Mouse (Mus musculus): ENCODE data around the gene Anxa7. TPM values are rescaled to one million over a fixed set of nuclear protein-coding genes. Genes with fewer than 3 reads are reported as not detected.

Gene Anxa7
- 13.1 and 16.1 TPM in 2 replicates for polyA plus RNA-seq (2015; fragmentation: Nextera tagmentation; extraction: Ambion mirVana)

GRCm38 (mm10) chr14:20479291-20480194, at the start of gene Anxa7:
Anxa7 (minus strand) TSS chr14:20480133.
- Histone ChIP-seq H3K27me3 (ENCODE audit: control insufficient read depth, insufficient read depth, low read depth, low read length) (no peaks in the 10 kb centered on the region), H3K9me3 (replicated peaks; ENCODE audit: control insufficient read depth, low read length, poor library complexity, severe bottlenecking) (no peaks in the 10 kb centered on the region), H3K27ac (ENCODE audit: low read length) (peak within 1 kb of the TSS; percentile 50; the same call in 1 of the 2 replicates), H3K9ac (ENCODE audit: low read depth, low read length) (peak within 1 kb of the TSS; percentile 76), H3K4me3 (ENCODE audit: low read depth, low read length) (peak within 1 kb of the TSS; percentile 77), H3K4me2 (ENCODE audit: low read length) (peak within 1 kb of the TSS; percentile 89), H3K4me1 (ENCODE audit: control insufficient read depth, insufficient read depth, low read length) (peaks cover 5% of the 10 kb centered on the region; the same call in 1 of the 2 replicates), H3K36me3 (ENCODE audit: control insufficient read depth, insufficient read depth, low read length) (no peaks in the 10 kb centered on the region)
- ATAC-seq = peak; percentile 86
- 2% methylated on average over 48 of the region's 48 CpGs for WGBS

DNA sequence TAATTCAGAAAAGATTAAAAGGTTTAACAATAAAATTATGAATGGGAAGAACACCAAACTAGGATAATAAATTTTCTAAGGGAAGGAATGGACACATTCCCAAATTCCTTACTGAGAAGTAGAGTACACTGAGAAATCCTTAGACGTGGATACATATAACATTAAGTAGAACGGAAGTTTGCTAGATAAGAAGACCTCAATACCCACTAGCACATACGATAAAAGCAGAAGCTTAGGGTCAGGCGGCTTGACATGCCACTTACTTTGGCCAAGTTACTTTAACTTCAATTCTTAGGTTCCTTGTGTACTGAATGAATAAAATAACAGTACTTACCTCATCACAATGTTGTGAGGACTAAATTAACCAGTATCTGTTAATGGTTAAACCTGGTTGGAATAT, 49.7 kb upstream of the Anxa7 start:
- Histone ChIP-seq H3K36me3 (ENCODE audit: control insufficient read depth, insufficient read depth, low read length) (no peaks in the 10 kb centered on the region), H3K9ac (ENCODE audit: low read depth, low read length) (no peak overlapping the region), H3K9me3 (replicated peaks; ENCODE audit: control insufficient read depth, low read length, poor library complexity, severe bottlenecking) (no peaks in the 10 kb centered on the region), H3K4me2 (ENCODE audit: low read length) (no peak overlapping the region), H3K4me1 (ENCODE audit: control insufficient read depth, insufficient read depth, low read length) (no peaks in the 10 kb centered on the region), H3K27ac (ENCODE audit: low read length) (no peak overlapping the region), H3K4me3 (ENCODE audit: low read depth, low read length) (no peak overlapping the region), H3K27me3 (ENCODE audit: control insufficient read depth, insufficient read depth, low read depth, low read length) (no peaks in the 10 kb centered on the region)
- 91% methylated on average over 4 of the region's 4 CpGs for WGBS
- ATAC-seq = no peak

- no peaks in the 10 kb centered on the region for H3K36me3 ChIP-seq (ENCODE audit: control insufficient read depth, insufficient read depth, low read length)
- WGBS = 95% methylated on average over 2 of the region's 2 CpGs
These were observed 40.2 kb upstream of the Anxa7 start for GRCm38 (mm10) chr14:20520179-20520578.

GRCm38 (mm10) chr14:20508424-20508823, 28.5 kb upstream of the Anxa7 start:
- no peak for ATAC-seq
- Histone ChIP-seq H3K4me3 (ENCODE audit: low read depth, low read length) (no peak overlapping the region), H3K4me2 (ENCODE audit: low read length) (no peak overlapping the region), H3K9me3 (replicated peaks; ENCODE audit: control insufficient read depth, low read length, poor library complexity, severe bottlenecking) (no peaks in the 10 kb centered on the region), H3K27me3 (ENCODE audit: control insufficient read depth, insufficient read depth, low read depth, low read length) (no peaks in the 10 kb centered on the region), H3K27ac (ENCODE audit: low read length) (no peak overlapping the region), H3K4me1 (ENCODE audit: control insufficient read depth, insufficient read depth, low read length) (no peaks in the 10 kb centered on the region), H3K36me3 (ENCODE audit: control insufficient read depth, insufficient read depth, low read length) (peaks cover 7% of the 10 kb centered on the region), H3K9ac (ENCODE audit: low read depth, low read length) (no peak overlapping the region)
- 62% methylated on average over 2 of the region's 2 CpGs for WGBS

More at GRCm38 (mm10) chr14:20520179-20520578, 40.2 kb upstream of the Anxa7 start:
- no peaks in the 10 kb centered on the region for H3K9me3 ChIP-seq (replicated peaks; ENCODE audit: control insufficient read depth, low read length, poor library complexity, severe bottlenecking)
- H3K4me1 ChIP-seq (ENCODE audit: control insufficient read depth, insufficient read depth, low read length) = no peaks in the 10 kb centered on the region
- no peak for ATAC-seq
- no peaks in the 10 kb centered on the region for H3K27me3 ChIP-seq (ENCODE audit: control insufficient read depth, insufficient read depth, low read depth, low read length)
- H3K4me3 ChIP-seq (ENCODE audit: low read depth, low read length) = no peak overlapping the region
- no peak overlapping the region for H3K27ac ChIP-seq (ENCODE audit: low read length)
- H3K4me2 ChIP-seq (ENCODE audit: low read length) = no peak overlapping the region
- H3K9ac ChIP-seq (ENCODE audit: low read depth, low read length) = no peak overlapping the region

DNA sequence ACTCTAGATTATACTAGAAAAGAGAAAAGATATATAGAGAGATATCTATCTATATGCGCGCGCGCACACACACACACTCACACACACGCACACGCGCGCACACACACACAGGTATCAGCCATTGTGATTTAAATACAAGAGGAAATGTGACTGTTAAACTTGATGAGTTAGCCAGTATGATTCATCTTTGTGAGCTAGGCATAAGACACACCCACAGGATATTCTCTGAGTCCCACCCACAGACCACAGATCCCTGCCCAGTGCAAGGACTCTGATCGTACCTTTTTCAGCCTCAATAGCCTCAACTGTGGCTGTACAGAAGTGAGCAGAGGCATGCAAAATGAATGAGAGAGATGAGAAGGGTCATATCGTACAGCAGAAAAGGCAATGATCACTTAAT, 23.0 kb upstream of the Anxa7 start:
- Histone ChIP-seq H3K36me3 (ENCODE audit: control insufficient read depth, insufficient read depth, low read length) (peaks cover 8% of the 10 kb centered on the region), H3K9me3 (replicated peaks; ENCODE audit: control insufficient read depth, low read length, poor library complexity, severe bottlenecking) (no peaks in the 10 kb centered on the region), H3K27me3 (ENCODE audit: control insufficient read depth, insufficient read depth, low read depth, low read length) (no peaks in the 10 kb centered on the region), H3K4me2 (ENCODE audit: low read length) (no peak overlapping the region), H3K27ac (ENCODE audit: low read length) (no peak overlapping the region), H3K4me3 (ENCODE audit: low read depth, low read length) (no peak overlapping the region), H3K4me1 (ENCODE audit: control insufficient read depth, insufficient read depth, low read length) (no peaks in the 10 kb centered on the region), H3K9ac (ENCODE audit: low read depth, low read length) (no peak overlapping the region)
- 97% methylated on average over 10 of the region's 10 CpGs for WGBS
- no peak for ATAC-seq

GRCm38 (mm10) chr14:20499982-20500381, 20.0 kb upstream of the Anxa7 start:
- ATAC-seq = no peak
- H3K27me3 ChIP-seq (ENCODE audit: control insufficient read depth, insufficient read depth, low read depth, low read length) = no peaks in the 10 kb centered on the region
- WGBS = 93% methylated on average over 3 of the region's 3 CpGs

GRCm38 (mm10) chr14:20496603-20497002, 16.7 kb upstream of the Anxa7 start, which contains the start of gene Mss51:
Mss51 (minus strand) TSS chr14:20496901.
- Histone ChIP-seq H3K27ac (ENCODE audit: low read length) (no peak within 1 kb of the TSS), H3K27me3 (ENCODE audit: control insufficient read depth, insufficient read depth, low read depth, low read length) (no peaks in the 10 kb centered on the region), H3K4me1 (ENCODE audit: control insufficient read depth, insufficient read depth, low read length) (no peaks in the 10 kb centered on the region), H3K9me3 (replicated peaks; ENCODE audit: control insufficient read depth, low read length, poor library complexity, severe bottlenecking) (no peaks in the 10 kb centered on the region), H3K4me2 (ENCODE audit: low read length) (no peak within 1 kb of the TSS), H3K36me3 (ENCODE audit: control insufficient read depth, insufficient read depth, low read length) (peaks cover 11% of the 10 kb centered on the region; the same call in 1 of the 2 replicates), H3K9ac (ENCODE audit: low read depth, low read length) (no peak within 1 kb of the TSS), H3K4me3 (ENCODE audit: low read depth, low read length) (no peak within 1 kb of the TSS)
- no peak for ATAC-seq
- WGBS = 71% methylated on average over 2 of the region's 2 CpGs

More at GRCm38 (mm10) chr14:20499982-20500381, 20.0 kb upstream of the Anxa7 start:
- Histone ChIP-seq H3K4me3 (ENCODE audit: low read depth, low read length) (no peak overlapping the region), H3K27ac (ENCODE audit: low read length) (no peak overlapping the region), H3K4me2 (ENCODE audit: low read length) (no peak overlapping the region), H3K9ac (ENCODE audit: low read depth, low read length) (no peak overlapping the region), H3K36me3 (ENCODE audit: control insufficient read depth, insufficient read depth, low read length) (peaks cover 6% of the 10 kb centered on the region; the same call in 1 of the 2 replicates), H3K9me3 (replicated peaks; ENCODE audit: control insufficient read depth, low read length, poor library complexity, severe bottlenecking) (no peaks in the 10 kb centered on the region), H3K4me1 (ENCODE audit: control insufficient read depth, insufficient read depth, low read length) (no peaks in the 10 kb centered on the region)

DNA sequence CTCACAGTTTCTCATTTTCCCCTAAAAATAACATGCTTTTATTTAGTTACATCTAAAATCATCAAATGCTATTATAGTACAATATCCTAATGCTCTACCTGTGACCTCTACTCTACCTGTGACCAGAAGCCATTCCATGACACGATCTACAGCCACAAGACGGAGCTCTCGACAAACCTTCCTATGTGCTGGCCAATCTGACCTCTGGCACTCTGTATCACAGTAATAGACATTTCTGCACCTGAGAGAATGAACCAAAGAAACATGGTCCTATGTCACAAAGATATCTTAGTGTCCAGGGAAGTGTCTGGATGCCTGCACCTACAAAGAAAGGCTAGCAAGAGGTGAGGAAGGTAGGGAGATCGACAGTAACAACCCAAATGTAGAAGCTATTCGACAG, 6.1 kb upstream of the Anxa7 start:
- Histone ChIP-seq H3K27me3 (ENCODE audit: control insufficient read depth, insufficient read depth, low read depth, low read length) (no peaks in the 10 kb centered on the region), H3K27ac (ENCODE audit: low read length) (no peak overlapping the region), H3K4me2 (ENCODE audit: low read length) (no peak overlapping the region), H3K9ac (ENCODE audit: low read depth, low read length) (no peak overlapping the region), H3K36me3 (ENCODE audit: control insufficient read depth, insufficient read depth, low read length) (no peaks in the 10 kb centered on the region; the same call in 1 of the 2 replicates), H3K9me3 (replicated peaks; ENCODE audit: control insufficient read depth, low read length, poor library complexity, severe bottlenecking) (no peaks in the 10 kb centered on the region), H3K4me1 (ENCODE audit: control insufficient read depth, insufficient read depth, low read length) (no peaks in the 10 kb centered on the region), H3K4me3 (ENCODE audit: low read depth, low read length) (no peak overlapping the region)
- 95% methylated on average over 5 of the region's 5 CpGs for WGBS
- ATAC-seq = no peak
